Mouse (Mus musculus): ENCODE measurements around the gene Elane. TPM values are rescaled to one million over a fixed set of nuclear protein-coding genes. Genes with fewer than 3 reads are reported as not detected.
A peak's percentile ranks its signal among the peaks of the same experiment; 100 is the strongest.

The Elane gene
- polyA plus RNA-seq, 1 experiment from 2014 or later = 1.1 TPM

- ATAC-seq (replicated peaks; ENCODE audit: extremely low read depth, insufficient read depth, low FRiP score) = no peak
- Histone ChIP-seq H3K4me3 (ENCODE audit: low read length) (no peak overlapping the region), H3K4me2 (ENCODE audit: low read depth, low read length) (peak overlapping the region; percentile 94)
Measured at GRCm38 (mm10) chr10:79924998-79925784, 39.1 kb downstream of the Elane start.

DNA sequence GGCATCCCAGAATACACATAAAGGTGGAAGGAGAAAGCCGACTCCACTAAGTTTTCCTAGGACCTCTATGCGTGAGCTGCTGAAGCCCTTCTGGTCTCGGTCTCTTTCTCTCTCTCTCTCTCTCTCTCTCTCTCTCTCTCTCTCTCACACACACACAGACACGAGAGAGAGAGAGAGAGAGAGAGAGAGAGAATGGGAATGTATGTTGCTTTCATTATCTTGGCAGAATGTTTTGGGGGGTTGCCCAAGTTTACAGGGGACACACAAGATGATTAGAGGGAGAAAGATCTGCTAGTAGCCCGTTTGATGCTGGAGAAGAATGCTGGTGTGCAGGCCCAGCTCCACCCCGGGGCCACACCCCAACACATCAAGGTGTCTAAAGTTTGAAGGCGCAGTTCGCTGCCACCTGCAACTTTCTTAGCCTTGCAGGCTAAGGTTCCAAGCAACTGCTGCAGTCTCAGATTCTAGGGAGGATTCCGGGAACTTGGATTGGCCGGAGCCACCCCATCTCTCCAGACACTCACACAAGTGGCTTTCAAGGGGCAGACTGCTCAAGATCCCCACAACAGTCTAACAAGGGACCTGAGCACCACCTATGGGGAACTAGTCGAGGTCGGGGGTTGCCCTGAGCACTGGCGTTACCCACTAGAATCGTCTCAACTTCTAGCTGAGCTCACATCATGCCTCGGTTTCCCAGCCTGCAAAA is 39.9 kb downstream of the Elane start:
- H3K27ac ChIP-seq (ENCODE audit: low read length) = peak overlapping the region; percentile 61
- no peaks in the 10 kb centered on the region for H3K36me3 ChIP-seq (ENCODE audit: control insufficient read depth, insufficient read depth)
- peak overlapping the region; percentile 93 for H3K4me3 ChIP-seq (ENCODE audit: low read length)
- no peaks in the 10 kb centered on the region for H3K9me3 ChIP-seq (replicated peaks; ENCODE audit: control insufficient read depth, low read length)
- H3K27me3 ChIP-seq (ENCODE audit: control insufficient read depth, insufficient read depth, low read length) = peaks cover 22% of the 10 kb centered on the region
- ATAC-seq (replicated peaks; ENCODE audit: extremely low read depth, insufficient read depth, low FRiP score) = no peak
- H3K4me2 ChIP-seq (ENCODE audit: low read depth, low read length) = peak overlapping the region; percentile 94
- H3K4me1 ChIP-seq (ENCODE audit: control insufficient read depth, insufficient read depth, low read length) = peaks cover 24% of the 10 kb centered on the region
- WGBS = 7% methylated on average over 14 of the region's 15 CpGs
- H3K9ac ChIP-seq (ENCODE audit: low read length) = peak overlapping the region; percentile 79

More at GRCm38 (mm10) chr10:79924998-79925784, 39.1 kb downstream of the Elane start:
- no peak overlapping the region for H3K27ac ChIP-seq (ENCODE audit: low read length)
- H3K4me1 ChIP-seq (ENCODE audit: control insufficient read depth, insufficient read depth, low read length) = peaks cover 27% of the 10 kb centered on the region
- no peak overlapping the region for H3K9ac ChIP-seq (ENCODE audit: low read length)
- no peaks in the 10 kb centered on the region for H3K36me3 ChIP-seq (ENCODE audit: control insufficient read depth, insufficient read depth)
- H3K27me3 ChIP-seq (ENCODE audit: control insufficient read depth, insufficient read depth, low read length) = peaks cover 29% of the 10 kb centered on the region
- no peaks in the 10 kb centered on the region for H3K9me3 ChIP-seq (replicated peaks; ENCODE audit: control insufficient read depth, low read length)
- 12% methylated on average over 29 of the region's 29 CpGs for WGBS

DNA sequence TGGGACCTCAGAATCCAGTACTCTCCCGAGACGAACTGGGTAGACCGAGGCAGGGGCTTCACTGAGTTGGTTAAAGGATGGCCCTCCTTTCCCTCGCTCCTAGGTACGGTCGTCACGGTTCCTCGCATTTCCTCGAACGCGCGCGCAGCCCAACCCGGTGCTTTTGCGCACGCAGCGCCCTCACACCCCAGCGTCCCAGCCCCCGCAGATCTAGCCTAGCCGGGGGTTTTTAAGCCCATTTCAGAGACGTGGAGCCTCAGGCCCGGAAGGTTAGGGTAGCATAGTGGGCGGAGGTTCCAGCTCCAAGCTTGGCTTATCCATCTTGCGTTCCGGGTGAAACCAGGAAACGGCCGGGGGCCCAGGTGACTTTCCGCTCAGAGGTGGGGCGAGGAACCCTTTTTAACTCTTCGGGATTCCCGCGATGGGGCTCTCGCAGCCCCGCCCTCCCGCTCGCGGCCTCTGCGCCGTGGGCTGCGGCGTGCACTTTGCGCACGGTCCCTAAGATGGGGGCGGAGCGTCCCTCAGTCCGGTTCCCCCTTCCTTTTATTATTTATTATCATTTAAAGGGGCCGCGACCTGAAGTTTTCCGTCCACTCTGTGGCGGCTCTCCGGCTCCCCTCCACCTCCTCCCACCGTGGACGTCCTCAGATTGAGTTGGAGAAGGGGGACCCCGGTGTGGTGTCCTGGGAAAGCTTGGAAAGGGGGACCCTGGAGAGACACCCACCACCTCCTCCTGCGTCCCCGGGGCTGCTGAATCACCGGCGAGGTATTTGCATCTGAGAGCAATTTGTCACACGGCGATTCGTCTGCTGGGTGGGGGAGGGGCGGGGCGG is 40.7 kb downstream of the Elane start, which contains the start of gene Arid3a:
TSS of gene Arid3a (plus strand) at position 553 of the 833 bp plus-strand sequence.
- WGBS = under 1% methylated on average over 63 of the region's 63 CpGs
- Histone ChIP-seq H3K27ac (ENCODE audit: low read length) (peak within 1 kb of the TSS; percentile 93), H3K27me3 (ENCODE audit: control insufficient read depth, insufficient read depth, low read length) (peaks cover 14% of the 10 kb centered on the region), H3K9me3 (replicated peaks; ENCODE audit: control insufficient read depth, low read length) (no peaks in the 10 kb centered on the region), H3K4me3 (ENCODE audit: low read length) (peak within 1 kb of the TSS; percentile 93), H3K4me2 (ENCODE audit: low read depth, low read length) (peak within 1 kb of the TSS; percentile 94), H3K36me3 (ENCODE audit: control insufficient read depth, insufficient read depth) (no peaks in the 10 kb centered on the region), H3K9ac (ENCODE audit: low read length) (peak within 1 kb of the TSS; percentile 95), H3K4me1 (ENCODE audit: control insufficient read depth, insufficient read depth, low read length) (peaks cover 16% of the 10 kb centered on the region)
- ATAC-seq (replicated peaks; ENCODE audit: extremely low read depth, insufficient read depth, low FRiP score) = peak; percentile 73

- Histone ChIP-seq H3K36me3 (ENCODE audit: control insufficient read depth, insufficient read depth) (no peaks in the 10 kb centered on the region), H3K27ac (ENCODE audit: low read length) (peak overlapping the region; percentile 93), H3K4me2 (ENCODE audit: low read depth, low read length) (peak overlapping the region; percentile 94), H3K4me3 (ENCODE audit: low read length) (peak overlapping the region; percentile 93), H3K4me1 (ENCODE audit: control insufficient read depth, insufficient read depth, low read length) (peaks cover 20% of the 10 kb centered on the region), H3K27me3 (ENCODE audit: control insufficient read depth, insufficient read depth, low read length) (peaks cover 7% of the 10 kb centered on the region), H3K9ac (ENCODE audit: low read length) (peak overlapping the region; percentile 95), H3K9me3 (replicated peaks; ENCODE audit: control insufficient read depth, low read length) (no peaks in the 10 kb centered on the region)
- WGBS = under 1% methylated on average over 54 of the region's 54 CpGs
- peak; percentile 34 for ATAC-seq (replicated peaks; ENCODE audit: extremely low read depth, insufficient read depth, low FRiP score)
Measured at GRCm38 (mm10) chr10:79927324-79928029, 41.4 kb downstream of the Elane start.

DNA sequence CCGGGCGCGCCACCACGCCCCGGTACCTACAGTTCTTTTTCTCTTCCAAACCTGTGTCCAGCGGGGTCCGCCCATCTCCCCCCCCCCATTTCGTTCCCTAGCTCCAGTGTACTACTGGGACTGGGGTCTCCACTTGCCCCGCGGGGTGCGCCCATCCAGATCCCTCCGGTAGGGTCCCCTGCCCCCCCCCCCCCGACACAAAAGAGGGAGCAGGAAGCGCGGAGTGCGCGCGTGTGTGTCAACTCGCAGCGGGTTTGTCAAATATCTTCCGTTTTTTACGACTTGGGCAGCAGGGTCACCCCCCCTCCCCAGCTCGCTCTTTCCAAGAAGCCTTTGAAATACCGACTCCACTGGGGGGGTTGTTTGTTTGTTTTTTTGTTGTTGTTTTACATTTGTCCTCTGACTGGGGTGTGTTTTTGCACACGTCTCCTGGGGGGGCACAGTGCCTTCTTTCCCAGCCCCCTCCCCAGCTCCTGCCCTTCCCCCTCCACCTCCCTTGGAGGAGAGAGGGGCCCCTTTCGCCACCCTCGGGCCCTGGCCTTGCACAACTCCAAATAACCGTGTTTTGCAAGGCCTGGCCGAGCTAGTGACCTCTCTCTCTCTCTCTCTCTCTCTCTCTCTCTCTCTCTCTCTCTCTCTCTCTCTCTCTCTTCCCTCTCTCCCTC is 42.1 kb downstream of the Elane start:
- H3K27me3 ChIP-seq (ENCODE audit: control insufficient read depth, insufficient read depth, low read length) = no peaks in the 10 kb centered on the region; the same call in 1 of the 2 replicates
- peak overlapping the region; percentile 93 for H3K27ac ChIP-seq (ENCODE audit: low read length)
- no peaks in the 10 kb centered on the region for H3K36me3 ChIP-seq (ENCODE audit: control insufficient read depth, insufficient read depth)
- no peak for ATAC-seq (replicated peaks; ENCODE audit: extremely low read depth, insufficient read depth, low FRiP score)
- 1% methylated on average over 24 of the region's 29 CpGs for WGBS
- H3K9me3 ChIP-seq (replicated peaks; ENCODE audit: control insufficient read depth, low read length) = no peaks in the 10 kb centered on the region
- H3K4me2 ChIP-seq (ENCODE audit: low read depth, low read length) = peak overlapping the region; percentile 94
- peak overlapping the region; percentile 95 for H3K9ac ChIP-seq (ENCODE audit: low read length)
- H3K4me1 ChIP-seq (ENCODE audit: control insufficient read depth, insufficient read depth, low read length) = peaks cover 27% of the 10 kb centered on the region
- peak overlapping the region; percentile 93 for H3K4me3 ChIP-seq (ENCODE audit: low read length)

DNA sequence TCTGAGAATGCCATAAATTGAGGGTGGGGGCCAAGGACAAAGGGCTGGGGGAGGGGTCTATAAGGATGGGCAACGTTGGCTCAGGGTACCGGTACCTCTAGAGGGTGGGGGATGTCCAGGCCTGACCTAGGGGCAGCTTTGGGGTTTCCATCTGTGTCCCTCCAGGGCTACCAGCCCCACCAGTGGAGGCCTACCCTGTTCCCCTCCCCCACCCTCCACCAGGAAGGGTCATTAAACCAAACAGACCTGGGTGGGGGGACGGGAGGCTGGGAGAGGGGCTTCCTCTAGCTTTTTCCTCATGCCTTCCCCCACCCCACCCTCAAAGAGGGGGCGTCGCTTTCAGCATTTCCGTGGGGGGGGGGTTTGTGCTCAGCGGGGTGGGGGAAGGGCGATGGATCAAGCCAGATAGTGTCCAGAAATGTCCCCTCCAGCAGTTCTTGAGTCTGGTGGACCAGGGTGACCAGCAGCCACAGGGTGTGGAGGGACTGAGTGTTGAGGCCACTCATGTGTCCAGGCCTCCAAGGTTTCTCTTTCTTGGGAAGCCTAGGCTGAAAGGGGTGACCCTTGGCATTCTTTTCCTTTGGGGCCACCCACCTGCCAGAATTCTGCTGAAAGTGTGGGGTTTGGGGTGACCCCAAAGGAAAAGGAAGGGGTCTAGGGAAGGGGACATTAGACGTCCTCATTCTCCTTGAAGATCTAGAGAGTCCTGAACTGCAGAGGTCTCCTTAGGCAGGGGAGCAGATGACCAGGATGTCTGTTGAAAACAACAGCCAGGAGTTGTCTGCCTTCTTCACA is 43.1 kb downstream of the Elane start:
- no peak for ATAC-seq (replicated peaks; ENCODE audit: extremely low read depth, insufficient read depth, low FRiP score)
- WGBS = 29% methylated on average over 9 of the region's 9 CpGs
- no peaks in the 10 kb centered on the region for H3K9me3 ChIP-seq (replicated peaks; ENCODE audit: control insufficient read depth, low read length)
- peak overlapping the region; percentile 94 for H3K4me2 ChIP-seq (ENCODE audit: low read depth, low read length)
- H3K4me3 ChIP-seq (ENCODE audit: low read length) = peak overlapping the region; percentile 22; the same call in 1 of the 2 replicates
- H3K4me1 ChIP-seq (ENCODE audit: control insufficient read depth, insufficient read depth, low read length) = peaks cover 36% of the 10 kb centered on the region
- H3K36me3 ChIP-seq (ENCODE audit: control insufficient read depth, insufficient read depth) = no peaks in the 10 kb centered on the region
- peak overlapping the region; percentile 0; the same call in 1 of the 2 replicates for H3K9ac ChIP-seq (ENCODE audit: low read length)
- H3K27ac ChIP-seq (ENCODE audit: low read length) = no peak overlapping the region
- H3K27me3 ChIP-seq (ENCODE audit: control insufficient read depth, insufficient read depth, low read length) = no peaks in the 10 kb centered on the region

DNA sequence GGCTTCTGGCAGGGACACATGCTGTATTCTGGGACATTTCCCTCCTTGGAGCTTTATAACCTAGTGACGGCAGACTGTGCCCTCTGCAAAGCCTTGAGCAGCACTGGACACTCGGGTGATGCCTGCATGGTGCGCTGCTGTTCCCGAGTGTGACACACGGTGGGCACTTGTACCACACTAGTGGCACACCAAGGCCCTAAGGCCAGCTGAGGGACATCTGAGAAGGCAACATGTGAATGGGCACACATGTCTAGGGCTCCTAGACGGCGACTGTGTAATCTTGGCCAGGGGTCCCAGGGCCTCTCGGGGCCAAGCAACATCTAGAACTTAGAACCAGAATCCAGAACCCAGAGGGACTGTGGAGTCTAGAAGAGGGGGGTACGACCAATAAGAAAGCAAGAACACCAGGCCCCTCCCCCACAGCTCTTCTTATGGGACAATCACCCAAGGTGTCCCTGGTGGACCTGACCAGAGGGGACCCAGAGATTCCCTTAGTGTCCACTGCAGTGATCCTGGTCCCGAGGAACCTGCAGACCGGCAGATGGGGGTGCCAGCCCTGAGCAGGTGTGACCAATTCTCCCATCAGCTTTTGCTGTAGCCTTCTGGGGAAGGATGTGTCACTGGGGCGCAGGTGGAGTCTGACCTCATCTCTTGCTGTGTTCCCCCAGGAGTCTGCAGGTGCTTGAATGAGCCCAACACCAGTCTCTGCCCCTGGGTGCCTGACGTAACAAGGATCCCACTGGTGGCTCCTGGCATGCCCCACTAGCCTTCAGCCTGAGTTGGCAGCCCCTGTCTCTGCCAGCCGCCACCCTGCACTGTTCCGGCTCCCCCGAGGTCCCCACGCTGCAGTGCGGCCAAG is 44.1 kb downstream of the Elane start:
- H3K9ac ChIP-seq (ENCODE audit: low read length) = no peak overlapping the region
- H3K4me3 ChIP-seq (ENCODE audit: low read length) = no peak overlapping the region
- no peak overlapping the region for H3K27ac ChIP-seq (ENCODE audit: low read length)
- H3K9me3 ChIP-seq (replicated peaks; ENCODE audit: control insufficient read depth, low read length) = no peaks in the 10 kb centered on the region
- no peaks in the 10 kb centered on the region for H3K27me3 ChIP-seq (ENCODE audit: control insufficient read depth, insufficient read depth, low read length)
- H3K4me1 ChIP-seq (ENCODE audit: control insufficient read depth, insufficient read depth, low read length) = peaks cover 40% of the 10 kb centered on the region
- H3K36me3 ChIP-seq (ENCODE audit: control insufficient read depth, insufficient read depth) = no peaks in the 10 kb centered on the region
- WGBS = 83% methylated on average over 18 of the region's 18 CpGs
- H3K4me2 ChIP-seq (ENCODE audit: low read depth, low read length) = no peak overlapping the region
- ATAC-seq (replicated peaks; ENCODE audit: extremely low read depth, insufficient read depth, low FRiP score) = no peak

Measured in heart, embryonic 16.5 days (tissue).